Mouse (Mus musculus): ENCODE measurements around the gene Vsx1. TPM values are rescaled to one million over a fixed set of nuclear protein-coding genes. Genes with fewer than 3 reads are reported as not detected.

Gene Vsx1
- 0.19 and 0.56 TPM in 2 replicates for polyA plus RNA-seq (2016; fragmentation: Nextera tagmentation; extraction: Ambion mirVana)

- H3K27ac ChIP-seq (replicated peaks) = no peak within 1 kb of the TSS
- WGBS = 31% methylated on average over 16 of the region's 16 CpGs
- peak; percentile 21 for DNase-seq (ENCODE audit: low spot score)
Observed at GRCm38 (mm10) chr2:150689223-150689800, at the start of gene Vsx1. Gene Vsx1 (minus strand): TSS chr2:150689360.

GRCm38 (mm10) chr2:150737881-150738280 is 48.7 kb upstream of the Vsx1 start:
- H3K27ac ChIP-seq (replicated peaks) = no peak overlapping the region
- peaks cover 19% of the 10 kb centered on the region; the same call in 1 of the 2 replicates for H3K27me3 ChIP-seq (ENCODE audit: low read depth, poor library complexity, severe bottlenecking)
- H3K4me1 ChIP-seq = peaks cover 19% of the 10 kb centered on the region
- H3K4me3 ChIP-seq = no peak overlapping the region
- no peaks in the 10 kb centered on the region; the same call in 1 of the 2 replicates for H3K9me3 ChIP-seq (replicated peaks)
- no peak for DNase-seq (ENCODE audit: low spot score)
- no peaks in the 10 kb centered on the region for H3K36me3 ChIP-seq
- WGBS = 77% methylated on average over 9 of the region's 9 CpGs

More at GRCm38 (mm10) chr2:150689223-150689800, at the start of gene Vsx1:
- Histone ChIP-seq H3K4me1 (peaks cover 30% of the 10 kb centered on the region), H3K36me3 (no peaks in the 10 kb centered on the region), H3K4me3 (peak within 1 kb of the TSS; percentile 59), H3K27me3 (ENCODE audit: low read depth, poor library complexity, severe bottlenecking) (peaks cover 88% of the 10 kb centered on the region), H3K9me3 (replicated peaks) (no peaks in the 10 kb centered on the region)

GRCm38 (mm10) chr2:150735756-150736576 is 46.8 kb upstream of the Vsx1 start:
- Histone ChIP-seq H3K27ac (replicated peaks) (peak overlapping the region; percentile 78), H3K4me1 (peaks cover 19% of the 10 kb centered on the region), H3K9me3 (replicated peaks) (no peaks in the 10 kb centered on the region), H3K27me3 (ENCODE audit: low read depth, poor library complexity, severe bottlenecking) (peaks cover 19% of the 10 kb centered on the region; the same call in 1 of the 2 replicates), H3K36me3 (no peaks in the 10 kb centered on the region), H3K4me3 (peak overlapping the region; percentile 29)
- WGBS = 36% methylated on average over 11 of the region's 11 CpGs
- peak; percentile 81 for DNase-seq (ENCODE audit: low spot score)

GRCm38 (mm10) chr2:150712167-150712674 is 23.1 kb upstream of the Vsx1 start:
- Histone ChIP-seq H3K27me3 (ENCODE audit: low read depth, poor library complexity, severe bottlenecking) (no peaks in the 10 kb centered on the region), H3K4me1 (no peaks in the 10 kb centered on the region), H3K9me3 (replicated peaks) (no peaks in the 10 kb centered on the region), H3K27ac (replicated peaks) (no peak overlapping the region), H3K36me3 (no peaks in the 10 kb centered on the region), H3K4me3 (no peak overlapping the region)
- WGBS = 81% methylated on average over 4 of the region's 4 CpGs
- no peak for DNase-seq (ENCODE audit: low spot score)

- WGBS = 80% methylated on average over 6 of the region's 6 CpGs
- DNase-seq (ENCODE audit: low spot score) = no peak
- H3K4me3 ChIP-seq = no peak overlapping the region
- peaks cover 30% of the 10 kb centered on the region for H3K4me1 ChIP-seq
- peaks cover 66% of the 10 kb centered on the region for H3K27me3 ChIP-seq (ENCODE audit: low read depth, poor library complexity, severe bottlenecking)
- no peak overlapping the region for H3K27ac ChIP-seq (replicated peaks)
- no peaks in the 10 kb centered on the region for H3K9me3 ChIP-seq (replicated peaks)
- no peaks in the 10 kb centered on the region for H3K36me3 ChIP-seq
Observed at GRCm38 (mm10) chr2:150691481-150692170, 2.5 kb upstream of the Vsx1 start.

- DNase-seq (ENCODE audit: low spot score) = no peak
- Histone ChIP-seq H3K27ac (replicated peaks) (no peak overlapping the region), H3K36me3 (no peaks in the 10 kb centered on the region), H3K4me1 (peaks cover 30% of the 10 kb centered on the region), H3K4me3 (0 out of 2 replicates have a peak overlapping the region, but pooled peaks have one; percentile 26), H3K27me3 (ENCODE audit: low read depth, poor library complexity, severe bottlenecking) (peaks cover 80% of the 10 kb centered on the region), H3K9me3 (replicated peaks) (no peaks in the 10 kb centered on the region)
- WGBS = 4% methylated on average over 11 of the region's 11 CpGs
Observed at GRCm38 (mm10) chr2:150690216-150690615, 1.1 kb upstream of the Vsx1 start.

GRCm38 (mm10) chr2:150688541-150689186 is 496 bp downstream of the Vsx1 start:
- Histone ChIP-seq H3K4me3 (peak overlapping the region; percentile 59), H3K9me3 (replicated peaks) (no peaks in the 10 kb centered on the region), H3K27me3 (ENCODE audit: low read depth, poor library complexity, severe bottlenecking) (peaks cover 90% of the 10 kb centered on the region), H3K27ac (replicated peaks) (no peak overlapping the region), H3K36me3 (no peaks in the 10 kb centered on the region), H3K4me1 (peaks cover 30% of the 10 kb centered on the region)
- WGBS = under 1% methylated on average over 44 of the region's 44 CpGs
- DNase-seq (ENCODE audit: low spot score) = peak; percentile 61

GRCm38 (mm10) chr2:150687871-150688540 is 1.2 kb downstream of the Vsx1 start:
- Histone ChIP-seq H3K27me3 (ENCODE audit: low read depth, poor library complexity, severe bottlenecking) (peaks cover 89% of the 10 kb centered on the region), H3K27ac (replicated peaks) (no peak overlapping the region), H3K4me3 (peak overlapping the region; percentile 59), H3K36me3 (no peaks in the 10 kb centered on the region), H3K4me1 (peaks cover 30% of the 10 kb centered on the region), H3K9me3 (replicated peaks) (no peaks in the 10 kb centered on the region)
- WGBS = 4% methylated on average over 23 of the region's 23 CpGs
- DNase-seq (ENCODE audit: low spot score) = peak; percentile 33

GRCm38 (mm10) chr2:150685389-150685788 is 3.8 kb downstream of the Vsx1 start:
- WGBS = 88% methylated on average over 9 of the region's 9 CpGs
- Histone ChIP-seq H3K27me3 (ENCODE audit: low read depth, poor library complexity, severe bottlenecking) (peaks cover 62% of the 10 kb centered on the region), H3K36me3 (no peaks in the 10 kb centered on the region), H3K27ac (replicated peaks) (no peak overlapping the region), H3K9me3 (replicated peaks) (no peaks in the 10 kb centered on the region), H3K4me3 (no peak overlapping the region), H3K4me1 (peaks cover 27% of the 10 kb centered on the region)
- no peak for DNase-seq (ENCODE audit: low spot score)

GRCm38 (mm10) chr2:150684451-150684850 is 4.7 kb downstream of the Vsx1 start:
- Histone ChIP-seq H3K27me3 (ENCODE audit: low read depth, poor library complexity, severe bottlenecking) (peaks cover 53% of the 10 kb centered on the region), H3K36me3 (no peaks in the 10 kb centered on the region), H3K27ac (replicated peaks) (no peak overlapping the region), H3K4me3 (no peak overlapping the region), H3K4me1 (peaks cover 17% of the 10 kb centered on the region), H3K9me3 (replicated peaks) (no peaks in the 10 kb centered on the region)
- DNase-seq (ENCODE audit: low spot score) = no peak
- 83% methylated on average over 12 of the region's 12 CpGs for WGBS

GRCm38 (mm10) chr2:150681581-150681980 is 7.6 kb downstream of the Vsx1 start:
- Histone ChIP-seq H3K36me3 (no peaks in the 10 kb centered on the region), H3K9me3 (replicated peaks) (no peaks in the 10 kb centered on the region), H3K4me3 (no peak overlapping the region), H3K4me1 (no peaks in the 10 kb centered on the region), H3K27me3 (ENCODE audit: low read depth, poor library complexity, severe bottlenecking) (peaks cover 24% of the 10 kb centered on the region), H3K27ac (replicated peaks) (no peak overlapping the region)
- 83% methylated on average over 4 of the region's 4 CpGs for WGBS
- no peak for DNase-seq (ENCODE audit: low spot score)

- H3K36me3 ChIP-seq = no peaks in the 10 kb centered on the region
- peak; percentile 80 for DNase-seq (ENCODE audit: low spot score)
- H3K9me3 ChIP-seq (replicated peaks) = no peaks in the 10 kb centered on the region
- H3K4me3 ChIP-seq = no peak overlapping the region
- H3K27ac ChIP-seq (replicated peaks) = no peak overlapping the region
- peaks cover 3% of the 10 kb centered on the region; the same call in 1 of the 2 replicates for H3K4me1 ChIP-seq
- WGBS = under 1% methylated on average over 3 of the region's 3 CpGs
- no peaks in the 10 kb centered on the region for H3K27me3 ChIP-seq (ENCODE audit: low read depth, poor library complexity, severe bottlenecking)
Observed at GRCm38 (mm10) chr2:150678392-150678791, 10.8 kb downstream of the Vsx1 start.
